Mouse (Mus musculus): ENCODE measurements around the gene Myo16. TPM values are rescaled to one million over a fixed set of nuclear protein-coding genes. Genes with fewer than 3 reads are reported as not detected.

Myo16 gene
- polyA plus RNA-seq, 1 experiment from 2014 or later, result 4.1 TPM

- ATAC-seq (replicated peaks), result no peak
- Histone ChIP-seq H3K4me3 (no peak overlapping the region), H3K4me2 (replicated peaks) (no peak overlapping the region), H3K27me3 (no peaks in the 10 kb centered on the region), H3K9me3 (no peaks in the 10 kb centered on the region), H3K36me3 (no peaks in the 10 kb centered on the region), H3K9ac (replicated peaks) (no peak overlapping the region), H3K4me1 (peaks cover 7% of the 10 kb centered on the region; the same call in 1 of the 2 replicates), H3K27ac (replicated peaks) (no peak overlapping the region)
- 78% methylated on average over 8 of the region's 8 CpGs for WGBS
Observed at GRCm38 (mm10) chr8:10683088-10683487, 529.4 kb downstream of the Myo16 start.

Other genes starting within 250 kb of the Myo16 start
- 10.4 and 11.9 TPM in 2 replicates for gene Lig4, start 176.2 kb upstream of the Myo16 start, polyA plus RNA-seq (2015; fragmentation: Nextera tagmentation; extraction: Ambion mirVana)
- 15.7 and 16.7 TPM in 2 replicates for gene Abhd13, start 176.2 kb upstream of the Myo16 start, polyA plus RNA-seq (2015; fragmentation: Nextera tagmentation; extraction: Ambion mirVana)
- 0.06 and 0.23 TPM in 2 replicates for gene Tnfsf13b, start 147.4 kb upstream of the Myo16 start, polyA plus RNA-seq (2015; fragmentation: Nextera tagmentation; extraction: Ambion mirVana)